Mouse (Mus musculus) left cerebral cortex, postnatal 25 days (tissue): ENCODE measurements at regions not wholly inside any gene's neighbourhood (a gene's known extent, or its start where the extent isn't known, plus 50 kb on each side); places are given as distances from the start of the nearest gene placed in this dataset.

ENCODE experiments used
- DNase-seq, 2 experiments: peaks; one replicate each; pipeline ENCODE4 v3.0.0; 2022; ENCODE audit warnings: low spot score in 2 of 2, mixed read lengths in 1 of 2
- intact Hi-C: fragments of 180-260 bp; cut with DNase I; formaldehyde crosslinking; loops from one replicate; pipeline ENCODE4 v1.15.1; 2025

- intact Hi-C loops, result loop anchor here (1.0 kb wide), 1 partner anchor 20 kb away; no protein-coding TSS in a partner anchor
- DNase-seq, result no peak
Measured at GRCm38 (mm10) chr6:100010954-100011481, 276.3 kb downstream of the Rybp start.

- no peak for DNase-seq
- intact Hi-C loops, result no loop called here
Measured at GRCm38 (mm10) chr6:99999711-100000365, 273.6 kb upstream of the Prok2 start.

GRCm38 (mm10) chr6:99995970-99996956, 270.1 kb upstream of the Prok2 start:
- intact Hi-C loops, result no loop called here
- no peak for DNase-seq

- intact Hi-C loops, result no loop called here
- DNase-seq, result no peak
Measured at GRCm38 (mm10) chr6:99994026-99994425, 267.8 kb upstream of the Prok2 start.

GRCm38 (mm10) chr6:99991079-99991478, 264.9 kb upstream of the Prok2 start:
- peak; percentile 53 to 61 for DNase-seq
- intact Hi-C loops, result loop anchor here (1.0 kb wide), 1 partner anchor 20 kb away; no protein-coding TSS in a partner anchor

GRCm38 (mm10) chr6:99990604-99991003, 264.4 kb upstream of the Prok2 start:
- intact Hi-C loops, result loop anchor here (1.0 kb wide), 1 partner anchor 21 kb away; no protein-coding TSS in a partner anchor
- no peak for DNase-seq

- intact Hi-C loops, result no loop called here
- no peak for DNase-seq
Measured at GRCm38 (mm10) chr6:99986449-99986848, 260.3 kb upstream of the Prok2 start.

GRCm38 (mm10) chr6:99985322-99985721, 259.1 kb upstream of the Prok2 start:
- intact Hi-C loops, result no loop called here
- no peak for DNase-seq

GRCm38 (mm10) chr6:99984856-99985224, 258.6 kb upstream of the Prok2 start:
- no peak for DNase-seq
- intact Hi-C loops, result no loop called here

- DNase-seq, result no peak
- intact Hi-C loops, result no loop called here
Measured at GRCm38 (mm10) chr6:99984057-99984855, 258.1 kb upstream of the Prok2 start.

- intact Hi-C loops, result no loop called here
- no peak for DNase-seq
Measured at GRCm38 (mm10) chr6:99979614-99980013, 253.4 kb upstream of the Prok2 start.

- DNase-seq, result no peak
- intact Hi-C loops, result no loop called here
Measured at GRCm38 (mm10) chr6:99978164-99978746, 252.1 kb upstream of the Prok2 start.

GRCm38 (mm10) chr6:99976144-99976543, 250.0 kb upstream of the Prok2 start:
- no peak for DNase-seq
- intact Hi-C loops, result no loop called here

- DNase-seq, result no peak
- intact Hi-C loops, result no loop called here
Measured at GRCm38 (mm10) chr6:99975486-99975885, 249.3 kb upstream of the Prok2 start.

GRCm38 (mm10) chr6:99974464-99974863, 248.3 kb upstream of the Prok2 start:
- intact Hi-C loops, result no loop called here
- DNase-seq, result no peak

GRCm38 (mm10) chr6:99971376-99971775, 245.2 kb upstream of the Prok2 start:
- DNase-seq, result peak; percentile 28 to 54
- intact Hi-C loops, result no loop called here

GRCm38 (mm10) chr6:99968889-99969288, 242.7 kb upstream of the Prok2 start:
- DNase-seq, result peak; percentile 44 to 72
- intact Hi-C loops, result no loop called here

GRCm38 (mm10) chr6:99967465-99967864, 241.3 kb upstream of the Prok2 start:
- intact Hi-C loops, result no loop called here
- DNase-seq, result no peak

GRCm38 (mm10) chr6:99964540-99964939, 238.3 kb upstream of the Prok2 start:
- intact Hi-C loops, result no loop called here
- DNase-seq, result no peak
